Mouse (Mus musculus): ENCODE data around the gene Hepacam2.

DNA sequence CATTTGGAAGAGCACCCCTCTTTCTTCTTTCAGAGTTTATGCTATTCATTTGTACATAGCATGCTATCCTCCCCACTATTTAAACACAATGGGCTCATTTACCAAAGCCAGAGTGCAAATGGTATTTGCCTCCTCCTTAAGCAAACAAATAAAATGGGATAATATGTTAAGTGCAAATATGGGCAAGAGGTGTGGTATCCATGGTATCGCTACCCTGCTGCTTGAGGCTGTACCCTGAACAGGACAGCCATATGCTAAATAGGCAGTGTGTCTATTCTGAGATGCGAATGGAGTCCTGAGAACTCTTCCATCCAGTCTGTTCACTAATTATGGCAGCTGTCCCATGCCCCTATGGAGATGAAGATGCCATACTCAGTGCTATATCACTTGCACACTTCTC is 27.4 kb downstream of the Hepacam2 start:
- TF ChIP-seq CTCF (IDR thresholded peaks at IDR 0.05; ENCODE audit: borderline replicate concordance, insufficient read depth, low read depth, low read length) (no peak), POLR2A (IDR thresholded peaks at IDR 0.05; ENCODE audit: borderline replicate concordance, insufficient read depth, low read length) (no peak)

Data from cerebellum, adult 2 months (tissue).